Mouse (Mus musculus): ENCODE measurements around the gene Cntfr. TPM values are rescaled to one million over a fixed set of nuclear protein-coding genes. Genes with fewer than 3 reads are reported as not detected.
"Not testable (repeated sequence)": the region's sequence is repeated elsewhere in the genome, so short reads cannot be mapped to it uniquely, and the experiment has no call there.

The Cntfr gene
- polyA plus RNA-seq, 1 experiment, result not detected

DNA sequence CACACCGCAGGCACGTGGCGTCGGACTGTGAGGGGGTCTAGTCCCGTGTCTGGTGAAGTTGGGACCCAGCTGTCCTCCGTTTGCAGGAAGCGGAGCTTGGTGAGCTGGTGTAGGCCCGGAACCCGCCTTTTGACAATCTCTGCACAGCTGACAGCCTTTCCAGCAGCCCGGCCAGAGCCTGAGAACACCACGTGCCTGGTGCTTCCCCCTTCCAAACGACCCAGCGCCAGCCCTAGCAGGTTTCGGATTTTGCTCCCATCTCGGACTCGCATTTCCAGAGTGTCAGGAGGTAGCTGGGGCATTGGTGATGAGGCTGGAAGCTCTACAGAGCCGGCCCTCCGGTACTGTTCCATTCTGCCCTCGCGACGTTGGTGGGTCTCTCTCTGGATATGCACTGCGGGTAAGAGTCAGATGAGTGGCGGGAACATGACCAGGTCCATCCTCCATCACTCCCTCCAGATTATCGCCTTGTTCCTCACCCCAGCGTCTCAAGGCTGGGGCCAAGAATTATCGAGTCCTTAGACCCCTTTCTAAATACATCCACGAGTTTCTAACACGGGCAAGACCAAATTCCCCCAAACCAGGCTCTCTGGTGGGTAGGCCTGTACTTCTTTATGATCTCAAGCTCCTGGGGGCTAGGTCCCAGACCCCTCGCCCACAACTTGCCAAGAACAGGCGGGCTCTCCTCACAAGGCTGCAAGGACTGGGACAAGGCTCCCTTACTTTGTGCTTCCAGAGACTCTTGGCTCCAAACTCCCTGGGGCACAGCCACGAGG, 15.7 kb upstream of the Cntfr start:
- TF ChIP-seq CTCF (IDR thresholded peaks at IDR 0.05; ENCODE audit: insufficient read depth, low read depth, low read length), result no peak
- no peak for TF ChIP-seq POLR2A (IDR thresholded peaks at IDR 0.05; ENCODE audit: insufficient read depth, low read depth, low read length)
- 17% methylated on average over 31 of the region's 31 CpGs for WGBS
- Histone ChIP-seq H3K27ac (ENCODE audit: insufficient read depth, low read depth, low read length) (peak overlapping the region; percentile 68), H3K4me1 (ENCODE audit: control insufficient read depth, insufficient read depth, low read length) (peaks cover 12% of the 10 kb centered on the region), H3K4me3 (ENCODE audit: insufficient read depth, low read depth, low read length) (peak overlapping the region; percentile 94)

DNA sequence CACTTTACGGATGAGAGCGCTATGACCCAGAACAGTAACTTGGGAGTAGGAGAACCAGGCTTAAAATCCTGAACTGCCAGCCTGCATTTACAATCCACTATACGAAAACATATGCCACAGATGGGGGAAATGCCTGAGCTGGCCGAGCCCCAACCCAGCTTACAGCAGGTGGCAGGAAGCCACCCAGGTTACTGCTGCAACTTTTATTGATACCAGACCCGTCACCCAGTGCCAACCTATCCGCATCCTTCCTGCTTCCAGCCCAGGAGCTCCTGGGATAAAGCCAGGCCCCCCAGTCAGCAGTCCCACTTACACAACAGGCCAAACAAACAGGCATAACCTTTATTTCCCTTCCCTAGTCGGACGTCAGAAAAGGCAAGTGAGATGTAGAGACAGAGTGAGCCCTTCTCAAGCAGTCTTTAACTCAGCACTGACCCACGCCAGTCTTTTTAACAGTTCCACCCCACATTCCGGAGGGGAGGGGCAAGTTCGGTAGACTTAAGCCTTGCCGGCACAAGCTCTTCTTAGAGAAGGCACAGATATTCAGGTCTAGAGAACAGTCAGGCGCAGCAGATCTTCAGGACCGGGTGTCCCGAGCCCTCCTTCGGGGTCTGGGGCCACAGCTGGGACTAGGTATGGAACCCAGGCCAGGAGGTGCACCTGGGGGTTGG, 15.0 kb upstream of the Cntfr start:
- no peak for TF ChIP-seq CTCF (IDR thresholded peaks at IDR 0.05; ENCODE audit: insufficient read depth, low read depth, low read length)
- TF ChIP-seq POLR2A (IDR thresholded peaks at IDR 0.05; ENCODE audit: insufficient read depth, low read depth, low read length), result no peak
- Histone ChIP-seq H3K4me1 (ENCODE audit: control insufficient read depth, insufficient read depth, low read length) (peaks cover 12% of the 10 kb centered on the region), H3K27ac (ENCODE audit: insufficient read depth, low read depth, low read length) (no peak overlapping the region), H3K4me3 (ENCODE audit: insufficient read depth, low read depth, low read length) (peak overlapping the region; percentile 94)
- 52% methylated on average over 16 of the region's 16 CpGs for WGBS

DNA sequence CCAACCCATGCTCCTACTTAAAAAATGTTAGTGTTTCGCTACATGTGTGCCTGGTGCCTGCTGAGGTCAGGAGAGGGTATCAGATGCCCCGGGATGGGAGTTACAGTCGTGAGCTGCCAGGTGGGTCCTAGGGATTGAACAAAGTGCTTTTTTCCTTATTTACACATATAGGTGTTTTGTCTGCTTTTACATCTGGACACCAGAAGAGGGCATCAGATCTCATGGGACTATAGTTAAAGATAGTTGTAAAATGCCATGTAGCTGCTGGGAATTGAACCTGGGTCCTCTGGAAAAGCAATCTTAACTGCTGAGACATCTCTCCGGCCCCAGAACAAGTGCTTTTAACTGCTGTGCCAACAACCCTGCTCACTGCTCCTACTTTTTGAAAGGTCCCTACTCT, 13.3 kb upstream of the Cntfr start:
- 69% methylated on average over 4 of the region's 4 CpGs for WGBS
- TF ChIP-seq POLR2A (IDR thresholded peaks at IDR 0.05; ENCODE audit: insufficient read depth, low read depth, low read length) (no peak), CTCF (IDR thresholded peaks at IDR 0.05; ENCODE audit: insufficient read depth, low read depth, low read length) (no peak)
- H3K4me1 ChIP-seq (ENCODE audit: control insufficient read depth, insufficient read depth, low read length), result peaks cover 12% of the 10 kb centered on the region
- no peak overlapping the region for H3K4me3 ChIP-seq (ENCODE audit: insufficient read depth, low read depth, low read length)
- no peak overlapping the region for H3K27ac ChIP-seq (ENCODE audit: insufficient read depth, low read depth, low read length)

DNA sequence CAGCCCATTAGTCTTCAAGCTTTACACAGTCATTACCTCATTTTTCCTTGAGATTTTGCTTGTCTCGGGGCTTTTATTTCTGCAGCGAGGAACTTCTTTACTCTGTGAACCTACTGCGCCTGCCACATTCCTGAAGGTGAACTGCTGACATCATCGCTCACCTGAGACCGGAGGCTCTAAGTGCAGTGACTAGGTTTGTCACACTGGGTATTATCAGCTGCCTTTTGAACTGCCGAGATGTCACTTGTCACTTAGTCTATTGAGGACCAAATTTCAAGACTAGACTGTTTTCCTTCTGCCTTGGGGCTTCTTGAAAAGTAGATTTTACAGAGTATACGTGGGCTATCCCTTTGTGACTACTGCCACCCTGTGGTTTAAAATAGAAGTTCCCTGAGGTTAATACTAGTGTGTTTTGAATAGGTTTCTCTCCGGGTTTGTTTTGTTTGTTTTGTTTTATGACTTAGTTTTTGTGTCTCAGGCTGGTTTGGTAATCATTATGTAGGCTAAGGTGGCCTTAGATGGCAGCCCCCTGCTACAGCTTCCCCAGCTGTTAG, 11.4 kb upstream of the Cntfr start:
- 36% methylated on average over 8 of the region's 8 CpGs for WGBS
- Histone ChIP-seq H3K27ac (ENCODE audit: insufficient read depth, low read depth, low read length) (no peak overlapping the region), H3K4me3 (ENCODE audit: insufficient read depth, low read depth, low read length) (no peak overlapping the region), H3K4me1 (ENCODE audit: control insufficient read depth, insufficient read depth, low read length) (peaks cover 16% of the 10 kb centered on the region)
- no peak for TF ChIP-seq POLR2A (IDR thresholded peaks at IDR 0.05; ENCODE audit: insufficient read depth, low read depth, low read length)

DNA sequence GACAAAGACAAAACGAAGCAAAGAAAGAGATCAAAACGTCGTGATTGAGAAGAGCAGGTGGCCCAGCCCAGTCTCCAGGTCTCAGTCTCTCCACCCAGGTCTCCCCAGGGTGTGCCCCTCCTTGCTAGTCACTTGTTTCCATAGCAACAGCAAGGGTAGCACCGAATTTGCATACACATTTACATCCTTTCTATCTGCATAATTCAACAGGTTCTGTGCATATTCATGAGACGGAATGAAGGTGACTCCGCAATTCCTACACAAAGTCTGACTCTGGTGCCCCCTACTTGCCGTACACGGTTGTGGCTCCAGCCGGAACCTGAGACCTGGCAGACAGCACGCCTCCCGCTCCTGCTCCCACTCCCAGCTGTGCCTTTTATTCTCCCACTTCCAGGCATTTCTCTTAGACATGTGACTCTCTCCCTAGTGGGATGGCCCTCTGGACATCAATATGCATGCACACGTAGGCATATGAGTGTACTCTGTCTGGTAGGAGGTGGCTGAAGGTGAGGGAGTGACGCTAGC, 10.2 kb upstream of the Cntfr start:
- Histone ChIP-seq H3K27ac (ENCODE audit: insufficient read depth, low read depth, low read length) (no peak overlapping the region), H3K4me1 (ENCODE audit: control insufficient read depth, insufficient read depth, low read length) (peaks cover 10% of the 10 kb centered on the region), H3K4me3 (ENCODE audit: insufficient read depth, low read depth, low read length) (no peak overlapping the region)
- no peak for TF ChIP-seq POLR2A (IDR thresholded peaks at IDR 0.05; ENCODE audit: insufficient read depth, low read depth, low read length)
- peak; percentile 27; the same call in 1 of the 2 replicates for TF ChIP-seq CTCF (IDR thresholded peaks at IDR 0.05; ENCODE audit: insufficient read depth, low read depth, low read length)
- WGBS, result 4% methylated on average over 13 of the region's 13 CpGs

DNA sequence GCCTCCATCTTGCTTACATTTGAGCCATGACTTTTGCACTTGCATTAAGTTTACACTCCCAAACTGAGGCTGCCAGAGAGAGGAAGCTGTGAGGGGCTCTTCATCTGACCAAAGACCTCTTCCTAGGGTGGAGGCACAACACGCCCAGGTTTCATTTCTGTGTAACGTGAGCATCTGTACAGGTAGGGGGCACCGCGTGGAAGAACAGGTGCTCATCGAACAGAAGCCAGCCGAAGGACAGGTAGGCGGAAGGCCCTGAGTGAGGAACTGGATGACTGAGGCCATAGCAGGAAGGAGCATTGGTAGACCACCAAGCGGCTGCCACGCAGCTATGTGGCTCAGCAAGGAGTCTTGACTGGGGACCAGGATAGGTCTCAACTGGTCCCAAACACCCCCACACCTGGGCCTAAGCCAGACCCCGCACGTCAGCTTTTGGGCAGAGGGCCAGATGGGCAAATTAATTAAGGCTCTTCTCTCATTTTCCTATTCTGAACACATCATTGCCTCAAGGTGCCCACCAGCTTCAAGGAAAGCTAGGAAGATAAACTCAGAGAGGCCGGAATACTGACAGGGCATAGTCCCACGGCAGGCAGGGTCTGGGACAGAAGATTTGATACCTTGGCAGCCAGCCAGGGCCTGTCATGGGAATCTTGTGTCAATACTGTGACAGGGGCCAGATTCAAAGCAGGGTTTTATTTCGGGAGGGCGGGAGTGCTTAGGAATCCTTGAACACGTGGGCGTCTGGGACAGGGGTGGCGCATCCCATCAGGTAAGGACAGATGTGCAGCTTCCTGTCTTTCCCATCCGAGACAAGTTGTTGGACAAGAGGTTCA, 9.2 kb upstream of the Cntfr start:
- Histone ChIP-seq H3K27ac (ENCODE audit: insufficient read depth, low read depth, low read length) (no peak overlapping the region), H3K4me1 (ENCODE audit: control insufficient read depth, insufficient read depth, low read length) (peaks cover 5% of the 10 kb centered on the region; the same call in 1 of the 2 replicates), H3K4me3 (ENCODE audit: insufficient read depth, low read depth, low read length) (no peak overlapping the region)
- 56% methylated on average over 19 of the region's 19 CpGs for WGBS
- TF ChIP-seq CTCF (IDR thresholded peaks at IDR 0.05; ENCODE audit: insufficient read depth, low read depth, low read length), result no peak

DNA sequence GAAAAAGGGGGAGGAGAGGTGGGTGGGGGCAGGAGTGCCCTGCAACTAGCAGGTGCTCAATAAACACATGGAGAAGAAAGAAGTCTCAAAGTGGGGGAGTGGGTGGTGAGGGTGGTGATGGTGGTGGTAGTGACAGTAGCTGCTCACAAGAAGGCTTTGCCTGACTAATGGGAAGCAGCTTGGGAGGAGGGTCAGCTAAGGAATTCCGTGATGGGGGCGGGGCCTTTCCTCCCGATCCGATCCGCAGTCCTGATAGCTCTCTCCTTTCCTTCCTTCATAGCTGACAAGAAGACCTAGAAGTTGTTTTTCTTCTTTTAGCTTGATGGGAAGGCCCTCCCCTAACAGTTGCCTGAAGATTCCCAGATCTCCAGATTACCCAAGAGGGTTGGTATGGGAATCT, 7.8 kb upstream of the Cntfr start:
- TF ChIP-seq POLR2A (IDR thresholded peaks at IDR 0.05; ENCODE audit: insufficient read depth, low read depth, low read length) (no peak), CTCF (IDR thresholded peaks at IDR 0.05; ENCODE audit: insufficient read depth, low read depth, low read length) (no peak)
- 37% methylated on average over 5 of the region's 5 CpGs for WGBS
- no peak overlapping the region for H3K27ac ChIP-seq (ENCODE audit: insufficient read depth, low read depth, low read length)
- H3K4me3 ChIP-seq (ENCODE audit: insufficient read depth, low read depth, low read length), result no peak overlapping the region
- H3K4me1 ChIP-seq (ENCODE audit: control insufficient read depth, insufficient read depth, low read length), result peaks cover 5% of the 10 kb centered on the region; the same call in 1 of the 2 replicates

DNA sequence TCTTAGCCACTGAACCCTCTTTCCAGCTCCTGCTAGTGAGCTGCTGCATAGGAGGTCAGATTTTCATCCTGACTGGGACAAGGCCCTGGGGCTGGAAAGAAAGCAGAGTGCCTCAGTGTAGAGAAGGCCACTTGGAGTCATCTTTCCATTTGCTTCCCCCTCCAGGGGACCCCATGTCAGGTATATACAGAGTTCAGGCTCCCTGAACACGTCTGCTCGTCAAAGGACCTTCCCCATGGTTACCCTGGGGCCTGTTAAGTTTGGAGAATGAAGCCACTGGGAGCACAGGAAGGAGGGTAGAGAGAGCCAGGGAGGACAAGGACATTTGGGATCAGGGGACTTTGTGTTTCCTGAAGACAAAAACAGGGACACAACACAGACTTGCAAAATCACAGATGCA, 5.3 kb upstream of the Cntfr start:
- WGBS, result 92% methylated on average over 2 of the region's 2 CpGs
- H3K4me1 ChIP-seq (ENCODE audit: control insufficient read depth, insufficient read depth, low read length); H3K4me3 ChIP-seq (ENCODE audit: insufficient read depth, low read depth, low read length); H3K27ac ChIP-seq (ENCODE audit: insufficient read depth, low read depth, low read length): not testable (repeated sequence)

DNA sequence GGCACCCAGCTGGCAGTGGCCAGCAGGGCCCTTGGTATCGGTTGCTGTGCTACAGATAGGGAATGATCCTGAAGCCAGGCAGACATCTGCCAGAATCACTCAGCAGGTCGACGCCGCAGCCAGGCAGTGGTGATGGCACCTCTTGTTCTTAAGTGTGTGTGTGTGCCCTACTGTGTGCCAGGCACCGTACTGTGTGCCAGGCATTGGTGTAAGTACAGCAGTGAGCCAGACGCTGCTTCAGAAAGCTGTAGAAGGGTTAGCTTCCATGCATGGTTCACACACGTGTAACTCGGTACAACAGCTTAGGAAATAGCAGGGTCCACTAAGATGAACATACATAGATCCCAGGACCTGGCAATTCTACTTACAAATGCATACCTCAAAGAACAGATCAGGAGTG, 3.3 kb upstream of the Cntfr start:
- not testable (repeated sequence) for H3K27ac ChIP-seq (ENCODE audit: insufficient read depth, low read depth, low read length); H3K4me1 ChIP-seq (ENCODE audit: control insufficient read depth, insufficient read depth, low read length); H3K4me3 ChIP-seq (ENCODE audit: insufficient read depth, low read depth, low read length)
- WGBS, result 82% methylated on average over 7 of the region's 8 CpGs

DNA sequence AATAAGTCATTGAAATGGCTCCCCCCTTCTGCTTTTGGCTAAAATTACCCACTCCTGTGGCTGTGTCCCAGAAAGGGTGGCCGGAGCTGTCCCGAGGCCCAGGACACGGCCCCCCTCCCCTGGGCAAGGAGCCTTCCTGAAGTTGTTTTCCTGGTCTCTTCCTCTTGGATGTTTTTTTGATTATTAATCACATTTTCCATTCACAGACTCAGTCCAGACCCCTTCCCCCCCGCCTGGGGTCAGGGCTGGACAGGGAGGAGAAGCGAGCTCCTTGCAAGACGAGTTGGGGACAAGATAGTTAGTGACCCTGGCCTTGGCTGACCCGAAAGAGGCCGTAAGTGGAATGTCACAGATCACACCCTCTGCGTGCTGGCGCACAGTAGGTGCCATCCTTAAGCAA, 2.9 kb upstream of the Cntfr start, which contains the start of gene Il11ra1:
Il11ra1 (plus strand) TSS at position 207 of the 400 bp plus-strand sequence.
- not testable (repeated sequence) for H3K4me3 ChIP-seq (ENCODE audit: insufficient read depth, low read depth, low read length); H3K4me1 ChIP-seq (ENCODE audit: control insufficient read depth, insufficient read depth, low read length); H3K27ac ChIP-seq (ENCODE audit: insufficient read depth, low read depth, low read length)
- WGBS, result 83% methylated on average over 10 of the region's 10 CpGs

DNA sequence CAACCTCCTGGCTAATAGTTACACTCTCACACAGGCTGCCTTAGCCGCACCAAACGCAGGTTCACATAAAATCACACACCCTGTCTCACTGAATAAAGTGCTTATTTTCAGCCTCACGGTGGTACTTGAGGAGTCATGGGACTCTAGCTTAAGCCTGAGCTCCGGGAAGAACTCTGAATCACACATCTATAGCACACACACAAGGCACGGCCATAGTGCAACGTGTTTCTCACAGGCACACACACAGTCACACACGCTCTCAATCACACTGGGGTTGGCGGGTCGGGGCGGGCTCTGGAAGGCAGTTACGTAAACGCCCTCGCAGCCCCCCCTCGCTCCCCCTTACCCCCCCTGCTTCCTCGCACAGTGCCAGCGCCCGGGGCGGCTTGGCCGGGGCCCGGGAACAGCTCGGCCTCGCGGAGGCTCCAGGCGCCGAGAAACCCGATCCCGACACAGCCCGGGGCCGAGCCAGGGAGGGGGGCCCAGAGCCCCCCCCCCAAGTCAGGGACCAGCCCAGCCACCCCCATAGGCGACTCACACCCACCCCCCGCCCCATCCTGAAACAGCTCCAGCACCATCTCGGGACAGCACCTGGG, 1.6 kb upstream of the Cntfr start:
- not testable (repeated sequence) for H3K4me3 ChIP-seq (ENCODE audit: insufficient read depth, low read depth, low read length); H3K27ac ChIP-seq (ENCODE audit: insufficient read depth, low read depth, low read length); H3K4me1 ChIP-seq (ENCODE audit: control insufficient read depth, insufficient read depth, low read length)
- WGBS, result 9% methylated on average over 22 of the region's 32 CpGs

DNA sequence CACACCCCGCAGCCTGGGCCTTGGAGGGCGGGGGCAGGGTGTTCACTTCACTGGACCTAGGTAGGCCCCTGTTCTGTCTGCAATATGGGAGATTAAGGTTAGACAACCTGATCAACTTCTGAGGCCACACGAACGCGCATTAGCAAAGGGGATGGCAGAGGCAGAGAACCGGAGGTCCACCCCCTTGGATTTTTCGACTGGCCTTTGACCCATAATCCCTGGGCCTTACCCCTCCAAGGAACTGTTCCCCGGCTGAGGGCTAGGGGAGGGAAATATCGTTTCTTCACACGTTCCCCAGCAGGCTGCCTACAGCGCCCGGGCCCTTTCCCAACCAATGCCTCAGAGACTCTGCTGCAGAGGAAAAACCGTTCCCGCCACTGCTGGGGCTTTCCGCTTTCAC, 437 bp downstream of the Cntfr start:
- H3K27ac ChIP-seq (ENCODE audit: insufficient read depth, low read depth, low read length); H3K4me1 ChIP-seq (ENCODE audit: control insufficient read depth, insufficient read depth, low read length); H3K4me3 ChIP-seq (ENCODE audit: insufficient read depth, low read depth, low read length): not testable (repeated sequence)
- WGBS, result 64% methylated on average over 12 of the region's 15 CpGs
